Mouse (Mus musculus) inflammation-experienced regulatory T-cells, adult 6 months (primary cell): ENCODE data around the gene Cyp2u1. TPM values are rescaled to one million over a fixed set of nuclear protein-coding genes. Genes with fewer than 3 reads are reported as not detected.
A peak's percentile ranks its signal among the peaks of the same experiment; 100 is the strongest.

ENCODE experiments used
- ATAC-seq: one replicate; pipeline ENCODE4 v1.8.0; 2017
- polyA plus RNA-seq, 3 experiments: library from polyadenylated mRNA; unstranded; fragments of 100-300 nt; shearing (Covaris generic); gene quantifications; one replicate each; pipeline ENCODE4 v1.2.1; 2017

Cyp2u1 gene
- polyA plus RNA-seq, 3 experiments from 2014 or later: 0.68 to 2.3 (median 1.4) TPM

DNA sequence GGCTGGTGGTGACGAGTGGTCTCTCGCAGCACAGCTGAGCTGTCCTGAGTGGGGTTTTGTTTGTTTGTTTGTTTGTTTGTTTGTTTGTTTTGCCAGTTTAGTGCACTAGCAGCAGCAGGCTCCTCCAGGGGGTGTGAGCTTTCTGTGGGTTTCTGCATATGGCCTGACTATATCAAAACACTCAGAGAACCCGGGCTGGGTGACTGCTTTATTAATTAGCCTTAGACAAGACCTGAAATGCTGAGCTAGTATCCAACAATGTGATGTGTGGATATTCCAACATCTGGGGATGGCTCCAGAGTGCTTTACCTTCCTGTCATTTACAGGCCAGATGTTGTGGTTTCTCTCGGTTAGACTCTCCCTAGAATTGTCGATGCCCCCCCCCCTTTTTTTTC, 290 bp upstream of the Cyp2u1 start:
- ATAC-seq: peak; percentile 39

DNA sequence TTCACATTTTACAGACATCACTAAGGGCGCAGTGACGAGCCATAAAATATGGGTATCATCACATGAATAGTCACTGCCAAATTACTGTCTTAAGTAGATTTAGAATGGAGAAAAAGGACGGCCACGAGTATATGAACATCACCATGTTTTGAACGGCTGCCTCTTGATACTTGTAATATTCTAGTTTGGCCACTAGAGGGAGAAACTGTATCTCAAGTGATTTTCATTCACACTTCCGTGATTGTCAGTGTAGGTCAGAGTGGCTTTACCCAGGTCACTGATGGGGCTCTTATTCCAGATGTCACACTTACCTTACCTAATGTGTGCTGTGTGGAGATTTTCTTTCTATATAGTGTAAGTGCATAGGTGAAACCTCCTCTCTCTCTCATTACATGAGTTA, 3.1 kb downstream of the Cyp2u1 start:
- ATAC-seq: peak; percentile 33

- ATAC-seq: no peak
Observed at GRCm38 (mm10) chr3:131299078-131299477, 3.9 kb downstream of the Cyp2u1 start.

DNA sequence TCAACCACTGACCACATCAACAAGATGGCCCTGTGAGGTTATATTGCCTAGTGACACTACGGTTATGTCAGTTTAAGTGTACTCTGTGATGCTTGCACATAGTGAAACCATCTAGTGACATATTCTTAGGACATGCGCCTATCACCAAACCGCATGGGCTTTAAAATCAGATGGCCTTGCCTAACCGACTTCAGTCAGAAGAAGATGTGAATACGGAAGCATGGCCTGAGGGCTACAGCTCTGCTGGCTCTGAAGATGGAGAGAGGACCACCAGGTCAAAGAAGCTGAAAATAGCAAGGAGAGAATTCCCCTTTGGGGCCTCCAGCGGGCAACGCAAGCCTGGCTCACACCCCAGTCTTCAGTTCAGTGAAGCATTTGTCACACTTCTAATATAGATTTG, 6.1 kb downstream of the Cyp2u1 start:
- ATAC-seq: no peak

DNA sequence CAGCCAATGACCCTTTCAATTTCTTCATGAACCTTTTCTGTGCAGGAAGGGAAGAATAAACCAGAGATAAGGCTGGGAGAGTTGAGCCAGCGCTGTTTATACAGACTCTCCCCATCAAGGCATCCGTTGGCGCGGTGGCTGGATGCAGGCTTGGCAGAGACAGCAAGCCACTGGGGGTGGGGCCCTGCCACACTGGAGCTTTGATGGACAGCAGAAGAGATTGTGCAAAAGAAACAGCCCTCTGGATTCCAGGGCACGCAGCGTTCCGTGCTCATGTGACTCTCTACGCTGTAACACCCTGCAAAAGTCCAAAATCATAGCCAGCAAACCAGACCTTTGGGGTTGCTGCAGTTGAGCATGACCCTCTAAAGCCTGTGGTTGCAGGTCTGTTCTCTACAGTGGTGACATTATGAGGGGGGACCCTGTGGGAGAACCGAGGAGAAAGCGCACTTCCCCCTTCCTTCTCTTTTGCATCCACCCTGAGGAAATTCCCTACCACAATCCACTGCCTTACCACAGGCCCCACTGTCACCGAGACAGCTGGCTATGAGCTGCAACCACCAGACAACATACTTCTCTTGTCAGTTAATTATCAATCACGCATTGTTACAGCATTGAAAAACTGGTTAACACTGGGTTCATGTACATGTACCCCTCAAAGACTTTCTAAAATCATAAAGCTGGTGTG, 7.4 kb downstream of the Cyp2u1 start:
- ATAC-seq: no peak

- no peak for ATAC-seq
Observed at GRCm38 (mm10) chr3:131294503-131294902, 8.5 kb downstream of the Cyp2u1 start.

DNA sequence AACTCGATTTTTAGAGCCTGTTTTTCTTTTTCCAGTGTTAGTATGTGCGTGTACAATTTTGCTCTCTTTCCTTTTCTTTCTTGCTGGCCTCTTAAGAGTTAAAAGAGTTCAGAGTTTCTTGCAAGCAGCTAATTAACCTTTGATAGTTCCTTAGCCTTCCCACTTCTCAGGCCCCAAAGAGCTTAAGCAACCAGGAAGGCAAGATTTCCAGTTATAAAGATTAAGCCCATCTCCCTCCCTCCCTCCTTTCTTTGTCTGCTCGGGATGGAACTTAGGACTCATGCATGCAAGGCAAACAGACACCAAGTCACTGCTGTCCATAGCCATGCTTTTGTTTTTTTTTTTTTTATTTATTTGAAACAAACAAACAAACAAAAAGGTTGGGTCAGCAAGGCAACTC, 10.1 kb downstream of the Cyp2u1 start:
- ATAC-seq: no peak

DNA sequence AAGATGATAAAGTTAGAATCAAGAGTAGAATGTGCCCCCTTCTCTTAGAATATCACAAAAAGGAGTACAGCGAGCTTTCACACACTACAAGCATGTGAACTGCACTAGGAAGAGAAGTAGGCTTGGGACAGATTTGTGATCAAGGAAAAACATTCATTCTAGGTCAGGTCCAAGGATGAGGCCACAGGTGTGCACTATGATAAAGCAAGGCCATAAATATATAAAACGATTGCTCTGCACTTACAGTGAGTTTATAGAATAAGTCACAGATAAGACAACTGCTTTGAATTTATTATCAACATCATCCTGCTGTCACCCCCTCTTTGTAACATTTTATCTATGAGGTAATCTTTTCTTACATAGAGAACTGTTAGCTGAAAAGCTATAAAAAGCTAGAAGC, 10.7 kb downstream of the Cyp2u1 start:
- no peak for ATAC-seq

- ATAC-seq: no peak
Observed at GRCm38 (mm10) chr3:131291890-131292289, 11.1 kb downstream of the Cyp2u1 start.

- no peak for ATAC-seq
Observed at GRCm38 (mm10) chr3:131274151-131274550, 28.9 kb downstream of the Cyp2u1 start.

DNA sequence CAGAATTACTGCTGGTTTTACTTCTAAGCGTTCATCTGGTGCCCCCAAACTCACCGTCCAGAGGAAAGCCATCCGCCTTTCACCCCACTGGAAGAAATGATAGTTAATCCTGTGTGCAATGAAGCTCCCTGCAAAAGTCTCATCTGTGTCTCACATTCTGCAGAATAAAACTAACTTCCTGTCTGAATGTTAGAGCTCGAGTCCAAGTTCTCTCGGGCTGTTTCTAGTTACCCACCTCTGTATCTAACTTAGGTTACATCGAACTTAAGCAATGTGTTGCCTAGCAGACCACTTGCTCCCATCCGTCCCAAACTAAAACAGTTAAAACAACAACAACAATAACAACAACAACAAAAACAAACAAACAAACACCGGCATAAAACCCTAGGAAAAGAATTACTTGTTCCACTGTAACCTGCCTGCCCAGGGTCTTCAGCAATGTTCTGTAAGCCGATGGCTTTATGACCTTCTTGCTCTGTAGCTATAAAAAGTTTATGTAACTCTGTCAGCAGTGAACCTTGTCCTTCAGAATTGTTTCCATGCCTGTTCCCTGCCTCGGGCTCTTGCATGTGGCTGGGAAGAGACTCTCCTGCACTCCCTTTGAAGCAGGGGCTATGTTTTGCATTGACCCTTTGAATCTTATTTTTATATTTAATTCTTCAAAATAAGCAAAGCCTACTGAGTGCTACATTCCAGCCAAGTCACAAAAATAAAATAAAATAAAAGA, 30.5 kb downstream of the Cyp2u1 start:
- ATAC-seq: peak; percentile 59

- peak; percentile 79 for ATAC-seq
Observed at GRCm38 (mm10) chr3:131271559-131272373, 31.3 kb downstream of the Cyp2u1 start, which contains the start of gene Hadh. Gene Hadh (minus strand): TSS chr3:131272101.

DNA sequence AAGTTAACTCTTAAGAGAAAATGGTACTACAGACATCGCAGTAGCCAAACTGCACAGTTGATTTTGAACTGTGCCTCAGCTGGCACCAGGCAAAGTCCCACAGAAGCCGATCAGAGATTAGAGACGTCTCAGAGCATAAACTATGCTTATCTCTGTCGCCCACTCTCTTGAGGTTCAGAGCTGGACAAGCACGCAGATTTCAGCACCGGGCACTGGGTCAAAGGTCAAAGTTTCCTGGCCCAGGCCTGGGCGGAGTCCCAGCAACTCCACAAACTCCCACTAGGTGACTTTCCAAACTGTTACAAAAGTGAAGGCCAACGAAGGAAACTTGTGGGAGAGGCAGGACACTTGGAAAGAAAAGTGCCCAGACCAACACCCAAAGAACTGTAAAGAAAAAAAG, 31.9 kb downstream of the Cyp2u1 start:
- ATAC-seq: peak; percentile 10

GRCm38 (mm10) chr3:131270381-131270780, 32.6 kb downstream of the Cyp2u1 start:
- no peak for ATAC-seq

DNA sequence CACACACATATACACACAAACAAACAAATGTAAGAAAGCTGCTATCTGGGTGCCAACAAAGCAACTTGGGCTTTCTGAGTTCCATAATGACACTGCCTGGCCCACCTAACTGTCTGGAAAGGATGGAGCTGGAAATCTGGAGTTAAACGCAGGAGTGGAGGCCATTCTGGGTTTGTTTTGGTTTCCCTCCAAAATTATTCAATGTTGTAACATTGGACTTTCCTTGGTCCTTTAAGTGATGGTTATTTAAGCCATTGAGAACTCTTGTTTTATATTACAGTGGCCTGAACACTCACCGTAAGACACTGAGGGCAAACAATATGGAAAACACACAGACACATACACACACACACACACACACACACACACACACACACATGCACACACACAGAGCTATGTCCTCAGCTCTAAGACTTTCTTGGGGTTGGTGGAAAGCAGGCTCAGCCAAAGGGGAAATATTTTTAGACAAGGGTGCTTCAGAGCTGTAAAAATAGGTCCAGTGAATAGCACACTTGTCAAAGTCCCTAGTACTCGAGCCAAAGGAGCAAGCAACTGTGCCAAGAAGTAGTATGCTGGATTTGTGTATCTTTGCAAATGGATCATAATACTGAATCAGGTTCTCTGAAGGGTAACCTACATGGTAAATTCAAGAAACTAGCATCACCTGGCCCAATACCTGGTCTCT, 36.5 kb downstream of the Cyp2u1 start:
- no peak for ATAC-seq

GRCm38 (mm10) chr3:131265516-131265915, 37.5 kb downstream of the Cyp2u1 start:
- ATAC-seq: no peak

GRCm38 (mm10) chr3:131263766-131264486, 39.1 kb downstream of the Cyp2u1 start:
- ATAC-seq: no peak

GRCm38 (mm10) chr3:131260418-131260817, 42.6 kb downstream of the Cyp2u1 start:
- ATAC-seq: no peak

GRCm38 (mm10) chr3:131259392-131259965, 43.5 kb downstream of the Cyp2u1 start:
- no peak for ATAC-seq

- no peak for ATAC-seq
Observed at GRCm38 (mm10) chr3:131258921-131259320, 44.1 kb downstream of the Cyp2u1 start.

GRCm38 (mm10) chr3:131255399-131255981, 47.5 kb downstream of the Cyp2u1 start:
- ATAC-seq: no peak
